ENCODE assay signal across 8 mouse cellular contexts in genomic region chr16:92487489-92487888, GRCm38 (mm10). TPM values are rescaled to one million over a fixed set of nuclear protein-coding genes. Genes with fewer than 3 reads are reported as not detected.
DNase-seq lines count a peak whose midpoint lies in the region; ATAC-seq and TF ChIP-seq lines count a peak whose summit lies in the region.

No protein-coding gene starts in this region.

- WGBS in heart, adult 2 months = 48% methylated on average over 4 of the region's 4 CpGs
- WGBS in liver, postnatal 0 days (ENCODE audit: insufficient replicate concordance) = 33% methylated on average over 4 of the region's 4 CpGs
- 62% methylated on average over 4 of the region's 4 CpGs for WGBS in midbrain, embryonic 16.5 days

- no peaks in the 10 kb centered on the region for H3K79me2 ChIP-seq in heart, adult 2 months (replicated peaks; ENCODE audit: control insufficient read depth, insufficient read depth, low read length)

- no peak for TF ChIP-seq EP300 in heart, adult 2 months (IDR thresholded peaks at IDR 0.05; ENCODE audit: insufficient read depth, low read depth, low read length)
- TF ChIP-seq EP300 in liver, postnatal 0 days (IDR thresholded peaks at IDR 0.05; ENCODE audit: low read depth) = peak; percentile 57; the same call in 1 of the 2 replicates

- no peak overlapping the region for H3K9ac ChIP-seq in heart, adult 2 months (ENCODE audit: low read depth, low read length)
- H3K9ac ChIP-seq in liver, postnatal 0 days (replicated peaks) = no peak overlapping the region
- H3K9ac ChIP-seq in midbrain, embryonic 16.5 days (ENCODE audit: low read depth, low read length) = no peak overlapping the region

- TF ChIP-seq CTCF in heart, adult 2 months (IDR thresholded peaks at IDR 0.05) = peak; percentile 66
- TF ChIP-seq CTCF in liver, postnatal 0 days (IDR thresholded peaks at IDR 0.05; ENCODE audit: low read depth) = peak; percentile 89

- no peaks in the 10 kb centered on the region for H3K36me3 ChIP-seq in heart, adult 2 months (ENCODE audit: control insufficient read depth, insufficient read depth, low read length)
- H3K36me3 ChIP-seq in liver, postnatal 0 days (replicated peaks; ENCODE audit: insufficient read depth, low read length) = no peaks in the 10 kb centered on the region
- no peaks in the 10 kb centered on the region for H3K36me3 ChIP-seq in midbrain, embryonic 16.5 days (ENCODE audit: control insufficient read depth, insufficient read depth, low read length)

- no peak for TF ChIP-seq POLR2A in heart, adult 2 months (IDR thresholded peaks at IDR 0.05; ENCODE audit: insufficient read depth, low read depth, low read length)

- peak; percentile 79 for ATAC-seq in liver, postnatal 0 days
- ATAC-seq in midbrain, embryonic 16.5 days = no peak

- no peaks in the 10 kb centered on the region for H3K9me3 ChIP-seq in liver, postnatal 0 days (ENCODE audit: low read length)
- no peaks in the 10 kb centered on the region for H3K9me3 ChIP-seq in midbrain, embryonic 16.5 days (replicated peaks; ENCODE audit: control insufficient read depth, low read length, poor library complexity, severe bottlenecking)

- no peak overlapping the region for H3K4me2 ChIP-seq in liver, postnatal 0 days (ENCODE audit: low read depth, low read length)
- no peak overlapping the region for H3K4me2 ChIP-seq in midbrain, embryonic 16.5 days (ENCODE audit: low read length)

- no peak overlapping the region for H3K4me3 ChIP-seq in heart, adult 2 months
- no peak overlapping the region for H3K4me3 ChIP-seq in liver, postnatal 0 days (ENCODE audit: low read depth, low read length)
- H3K4me3 ChIP-seq in midbrain, embryonic 16.5 days (ENCODE audit: low read depth, low read length) = no peak overlapping the region

- H3K27me3 ChIP-seq in heart, adult 2 months (ENCODE audit: control insufficient read depth, insufficient read depth, low read length) = no peaks in the 10 kb centered on the region
- H3K27me3 ChIP-seq in liver, postnatal 0 days (ENCODE audit: insufficient read depth, low read length) = no peaks in the 10 kb centered on the region
- H3K27me3 ChIP-seq in midbrain, embryonic 16.5 days (ENCODE audit: control insufficient read depth, insufficient read depth, low read depth, low read length) = no peaks in the 10 kb centered on the region

- no peak for DNase-seq in heart, adult 2 months
- DNase-seq in heart, adult 11 months = no peak
- DNase-seq in right cerebral cortex, postnatal 4 days = peak; percentile 28
- no peak for DNase-seq in right cerebral cortex, postnatal 36 days (ENCODE audit: low spot score in 2 of 2)
- DNase-seq in cerebellum, adult 9-10 months = peak; percentile 28
- DNase-seq in liver, postnatal 0 days = peak; percentile 65
- DNase-seq in thymus, postnatal 4 days = peak; percentile 53

- intact Hi-C loops in heart, adult 2 months (cut with DNase I) = loop anchor here (1.0 kb wide), 1 partner anchor 146 kb away; no protein-coding TSS in a partner anchor

- H3K27ac ChIP-seq in heart, adult 2 months = no peak overlapping the region
- no peak overlapping the region for H3K27ac ChIP-seq in liver, postnatal 0 days (ENCODE audit: low read depth)
- H3K27ac ChIP-seq in midbrain, embryonic 16.5 days (ENCODE audit: low read length) = no peak overlapping the region

- H3K4me1 ChIP-seq in heart, adult 2 months (ENCODE audit: control insufficient read depth, insufficient read depth, low read length) = no peaks in the 10 kb centered on the region
- H3K4me1 ChIP-seq in liver, postnatal 0 days (ENCODE audit: insufficient read depth) = 0 out of 2 replicates have a peak, but pooled peaks cover 2% of the 10 kb centered on the region
- no peaks in the 10 kb centered on the region for H3K4me1 ChIP-seq in midbrain, embryonic 16.5 days (ENCODE audit: control insufficient read depth, insufficient read depth, low read length)

RNA-seq across cellular contexts. Expression of gene Clic6, which starts 2.0 kb away (rescaled TPM):
- total RNA-seq in heart, adult 2 months (2021) = under 1 TPM; 0.07 to 0.18 TPM
- polyA plus RNA-seq in heart, adult 2 months (2012; rRNA removed) = 0.09 and 0.92 TPM in 2 replicates
- polyA plus RNA-seq in liver, postnatal 0 days (2015; fragmentation: Nextera tagmentation; extraction: Ambion mirVana) = 0.31 and 0.32 TPM in 2 replicates
- 2.7 and 3.2 TPM in 2 replicates for polyA plus RNA-seq in midbrain, embryonic 16.5 days (2015; fragmentation: Nextera tagmentation; extraction: Ambion mirVana)

RNA-seq across cellular contexts. Expression of gene Rcan1, which starts 16.8 kb away (rescaled TPM):
- 100 to 1,000 TPM in 1 of 2 experiments, 10 to 100 TPM in 1; 63.0 to 112 TPM for total RNA-seq in heart, adult 2 months (2021)
- 40.7 and 61.8 TPM in 2 replicates for polyA plus RNA-seq in heart, adult 2 months (2012; rRNA removed)
- 9.9 and 12.0 TPM in 2 replicates for polyA plus RNA-seq in liver, postnatal 0 days (2015; fragmentation: Nextera tagmentation; extraction: Ambion mirVana)
- polyA plus RNA-seq in midbrain, embryonic 16.5 days (2015; fragmentation: Nextera tagmentation; extraction: Ambion mirVana) = 76.3 and 80.8 TPM in 2 replicates

Comparison
In these comparisons a context has a peak if more than half of its experiments do, and no peak if none do; other contexts are left out.
1. DNase-seq: peak in right cerebral cortex, postnatal 4 days (single experiment), cerebellum, adult 9-10 months (single experiment), liver, postnatal 0 days (single experiment) and thymus, postnatal 4 days (single experiment); none in heart, adult 2 months (0 of 2), heart, adult 11 months (single experiment) and right cerebral cortex, postnatal 36 days (0 of 2).